Mouse (Mus musculus): ENCODE measurements around the gene Rnf215.
"Not testable (repeated sequence)": the region's sequence is repeated elsewhere in the genome, so short reads cannot be mapped to it uniquely, and the experiment has no call there.

Gene Rnf215

GRCm38 (mm10) chr11:4134986-4135935 lies at the start of gene Rnf215:
TSS of gene Rnf215 (plus strand) at chr11:4135202.
- peak; percentile 84 for ATAC-seq (ENCODE audit: low TSS enrichment)

GRCm38 (mm10) chr11:4086246-4086645 lies 48.8 kb upstream of the Rnf215 start:
- ATAC-seq (ENCODE audit: low TSS enrichment) = no peak

GRCm38 (mm10) chr11:4087267-4087666 lies 47.7 kb upstream of the Rnf215 start:
- ATAC-seq (ENCODE audit: low TSS enrichment) = peak; percentile 68

- ATAC-seq (ENCODE audit: low TSS enrichment) = peak; percentile 2; the same call in 1 of the 2 replicates
Observed at GRCm38 (mm10) chr11:4093459-4094377, 41.3 kb upstream of the Rnf215 start.

GRCm38 (mm10) chr11:4094378-4095170 lies 40.4 kb upstream of the Rnf215 start:
- peak; percentile 21; the same call in 1 of the 2 replicates for ATAC-seq (ENCODE audit: low TSS enrichment)

GRCm38 (mm10) chr11:4095171-4096053 lies 39.6 kb upstream of the Rnf215 start, which contains the start of gene Mtfp1:
TSS of gene Mtfp1 (minus strand) at chr11:4095445.
- ATAC-seq (ENCODE audit: low TSS enrichment) = no peak

GRCm38 (mm10) chr11:4096054-4096984 lies 38.7 kb upstream of the Rnf215 start:
- peak; percentile 84 for ATAC-seq (ENCODE audit: low TSS enrichment)

- ATAC-seq (ENCODE audit: low TSS enrichment) = peak; percentile 5; the same call in 1 of the 2 replicates
Observed at GRCm38 (mm10) chr11:4097091-4097621, 37.8 kb upstream of the Rnf215 start.

GRCm38 (mm10) chr11:4098120-4098519 lies 36.9 kb upstream of the Rnf215 start:
- ATAC-seq (ENCODE audit: low TSS enrichment) = no peak

GRCm38 (mm10) chr11:4098816-4099215 lies 36.2 kb upstream of the Rnf215 start:
- no peak for ATAC-seq (ENCODE audit: low TSS enrichment)

GRCm38 (mm10) chr11:4099447-4099846 lies 35.6 kb upstream of the Rnf215 start:
- ATAC-seq (ENCODE audit: low TSS enrichment) = peak; percentile 41

- ATAC-seq (ENCODE audit: low TSS enrichment) = no peak
Observed at GRCm38 (mm10) chr11:4101851-4102250, 33.2 kb upstream of the Rnf215 start.

- no peak for ATAC-seq (ENCODE audit: low TSS enrichment)
Observed at GRCm38 (mm10) chr11:4103522-4103921, 31.5 kb upstream of the Rnf215 start.

- peak; percentile 67 for ATAC-seq (ENCODE audit: low TSS enrichment)
Observed at GRCm38 (mm10) chr11:4104989-4105388, 30.0 kb upstream of the Rnf215 start.

GRCm38 (mm10) chr11:4105444-4105843 lies 29.6 kb upstream of the Rnf215 start:
- peak; percentile 88 for ATAC-seq (ENCODE audit: low TSS enrichment)

- ATAC-seq (ENCODE audit: low TSS enrichment) = not testable (repeated sequence)
Observed at GRCm38 (mm10) chr11:4107901-4108300, 27.1 kb upstream of the Rnf215 start.

- no peak for ATAC-seq (ENCODE audit: low TSS enrichment)
Observed at GRCm38 (mm10) chr11:4108691-4109090, 26.3 kb upstream of the Rnf215 start.

- ATAC-seq (ENCODE audit: low TSS enrichment) = no peak
Observed at GRCm38 (mm10) chr11:4112033-4112432, 23.0 kb upstream of the Rnf215 start.

- no peak for ATAC-seq (ENCODE audit: low TSS enrichment)
Observed at GRCm38 (mm10) chr11:4112861-4113260, 22.1 kb upstream of the Rnf215 start.
